Mouse (Mus musculus) neural tube, embryonic 14.5 days (tissue): ENCODE results near the gene Ncapd3. TPM values are rescaled to one million over a fixed set of nuclear protein-coding genes. Genes with fewer than 3 reads are reported as not detected.
A peak's percentile ranks its signal among the peaks of the same experiment; 100 is the strongest.

Experiments
- ATAC-seq: fragments of 200-750 bp; cut with Nextera tagmentation; 2 replicates; pipeline ENCODE4 v1.8.0; 2017; ENCODE audit warnings: low read depth, mild to moderate bottlenecking, moderate TSS enrichment, moderate library complexity
- H3K27ac ChIP-seq: fragments of 300-500 bp; sonication (generic); 2 replicates; pipeline ENCODE4 v1.5.1; 2014; ENCODE audit warnings: low read depth, mild to moderate bottlenecking, control low read depth, low read length, moderate library complexity, mixed read lengths
- H3K27me3 ChIP-seq: fragments of 300-500 bp; sonication (generic); 2 replicates; pipeline ENCODE4 v1.6.1; 2014; ENCODE audit warnings: low read length; ENCODE audit not compliant: control insufficient read depth, insufficient read depth
- H3K36me3 ChIP-seq: fragments of 300-500 bp; sonication (generic); 2 replicates; pipeline ENCODE4 v1.6.1; 2014; ENCODE audit warnings: low read length, mixed read lengths; ENCODE audit not compliant: control insufficient read depth, insufficient read depth
- H3K4me1 ChIP-seq: fragments of 300-500 bp; sonication (generic); 2 replicates; pipeline ENCODE4 v1.6.1; 2014; ENCODE audit warnings: low read length; ENCODE audit not compliant: control insufficient read depth, insufficient read depth
- H3K4me2 ChIP-seq: fragments of 300-500 bp; sonication (generic); 2 replicates; pipeline ENCODE4 v1.6.1; 2014; ENCODE audit warnings: mild to moderate bottlenecking, low read depth, low read length, control low read depth
- H3K4me3 ChIP-seq: fragments of 300-500 bp; sonication (generic); 2 replicates; pipeline ENCODE4 v1.5.1; 2014; ENCODE audit warnings: low read depth, low read length, control low read depth, mixed read lengths
- H3K9ac ChIP-seq: fragments of 300-500 bp; sonication (generic); replicated peaks from 2 replicates; pipeline ENCODE4 v1.6.1; 2014; ENCODE audit warnings: low read depth, mild to moderate bottlenecking, control low read depth, low read length, mixed read lengths
- H3K9me3 ChIP-seq: fragments of 300-500 bp; sonication (generic); 2 replicates; pipeline ENCODE4 v1.6.1; 2016; ENCODE audit warnings: low read length; ENCODE audit not compliant: control insufficient read depth
- WGBS: fragments of 180-500 bp; shearing (Covaris S2); extraction: QIAGEN DNeasy Blood & Tissue Kit; methylation state at CpG from one replicate; pipeline ENCODE4 v1.1.7; 2014; 5-methylcytosine and 5-hydroxymethylcytosine counted together
- polyA plus RNA-seq: library from polyadenylated mRNA; unstranded; fragments of >200 nt; fragmentation: Nextera tagmentation; extraction: Ambion mirVana; gene quantifications from 2 replicates; pipeline ENCODE4 v1.2.1, GENCODE M21; 2014

The Ncapd3 gene
- polyA plus RNA-seq, 1 experiment from 2014 or later: 16.7 TPM

- Histone ChIP-seq H3K27me3 (no peaks in the 10 kb centered on the region), H3K4me3 (no peak overlapping the region), H3K4me1 (peaks cover 14% of the 10 kb centered on the region; the same call in 1 of the 2 replicates), H3K9me3 (no peaks in the 10 kb centered on the region), H3K27ac (no peak overlapping the region), H3K36me3 (no peaks in the 10 kb centered on the region), H3K4me2 (no peak overlapping the region), H3K9ac (no peak overlapping the region)
- ATAC-seq: no peak
- WGBS: 85% methylated on average over 2 of the region's 2 CpGs
Observed at GRCm38 (mm10) chr9:27123947-27124346, 94.0 kb downstream of the Ncapd3 start.

DNA sequence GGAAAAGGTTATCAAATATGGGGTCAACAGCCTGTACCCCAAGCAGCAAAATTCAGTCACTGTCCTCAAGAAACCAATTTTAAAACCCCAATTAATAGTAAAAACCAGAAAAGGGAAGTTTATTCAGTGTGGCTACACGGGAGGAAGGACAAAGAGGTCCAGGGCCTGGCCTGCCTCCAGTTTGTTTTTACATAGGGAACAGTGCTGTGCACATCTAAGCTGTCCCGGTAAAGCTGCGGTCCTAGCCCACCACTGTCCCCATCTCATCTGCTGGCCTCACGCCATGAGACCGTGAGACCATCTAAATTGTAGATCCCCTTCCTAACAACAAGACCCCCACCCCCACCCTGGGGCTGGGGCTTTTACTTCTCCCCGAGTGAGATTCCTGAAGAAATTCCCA lies 95.5 kb downstream of the Ncapd3 start:
- H3K27ac ChIP-seq: no peak overlapping the region
- WGBS: 41% methylated on average over 6 of the region's 6 CpGs

GRCm38 (mm10) chr9:27126543-27126942 lies 96.6 kb downstream of the Ncapd3 start:
- no peak for ATAC-seq

More for the DNA sequence above, 95.5 kb downstream of the Ncapd3 start:
- Histone ChIP-seq H3K9ac (no peak overlapping the region), H3K9me3 (no peaks in the 10 kb centered on the region), H3K4me3 (no peak overlapping the region), H3K36me3 (no peaks in the 10 kb centered on the region), H3K27me3 (no peaks in the 10 kb centered on the region), H3K4me1 (peaks cover 14% of the 10 kb centered on the region; the same call in 1 of the 2 replicates), H3K4me2 (no peak overlapping the region)
- ATAC-seq: peak; percentile 21; the same call in 1 of the 2 replicates

GRCm38 (mm10) chr9:27128629-27129028 lies 98.7 kb downstream of the Ncapd3 start:
- Histone ChIP-seq H3K27ac (no peak overlapping the region), H3K4me2 (no peak overlapping the region), H3K9ac (no peak overlapping the region), H3K4me1 (peaks cover 10% of the 10 kb centered on the region; the same call in 1 of the 2 replicates), H3K27me3 (no peaks in the 10 kb centered on the region), H3K9me3 (no peaks in the 10 kb centered on the region), H3K4me3 (no peak overlapping the region), H3K36me3 (no peaks in the 10 kb centered on the region)
- WGBS: 68% methylated on average over 4 of the region's 4 CpGs
- no peak for ATAC-seq

More at GRCm38 (mm10) chr9:27126543-27126942, 96.6 kb downstream of the Ncapd3 start:
- Histone ChIP-seq H3K9me3 (no peaks in the 10 kb centered on the region), H3K27ac (no peak overlapping the region), H3K4me1 (peaks cover 14% of the 10 kb centered on the region; the same call in 1 of the 2 replicates), H3K36me3 (no peaks in the 10 kb centered on the region), H3K27me3 (no peaks in the 10 kb centered on the region), H3K4me2 (no peak overlapping the region), H3K9ac (no peak overlapping the region), H3K4me3 (no peak overlapping the region)
- WGBS: 90% methylated on average over 6 of the region's 6 CpGs

DNA sequence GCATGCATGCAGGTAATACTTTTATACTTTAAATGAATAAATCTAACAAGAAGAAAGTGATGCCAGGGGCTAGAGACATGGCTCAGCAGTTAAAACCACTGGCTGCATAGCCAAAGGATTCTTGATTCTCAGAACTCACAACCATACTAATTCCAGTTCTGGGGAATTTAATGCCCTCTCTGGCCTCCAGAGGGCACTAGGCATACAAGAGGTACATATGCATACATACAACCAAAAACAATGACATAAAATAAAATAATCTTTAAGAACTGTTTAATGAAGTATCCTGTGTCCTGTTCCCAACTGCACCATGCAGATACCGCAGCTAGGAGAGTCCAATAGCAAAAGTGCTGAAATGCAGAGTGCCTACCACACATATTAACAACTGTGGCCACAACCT lies 104.4 kb downstream of the Ncapd3 start:
- no peaks in the 10 kb centered on the region for H3K27me3 ChIP-seq
- H3K27ac ChIP-seq: no peak overlapping the region
- H3K36me3 ChIP-seq: no peaks in the 10 kb centered on the region
- H3K9me3 ChIP-seq: no peaks in the 10 kb centered on the region
- no peaks in the 10 kb centered on the region for H3K4me1 ChIP-seq
- no peak overlapping the region for H3K4me3 ChIP-seq
- peak; percentile 17; the same call in 1 of the 2 replicates for ATAC-seq
- H3K4me2 ChIP-seq: no peak overlapping the region
- no peak overlapping the region for H3K9ac ChIP-seq
- WGBS: 90% methylated on average over 1 of the region's 1 CpGs

DNA sequence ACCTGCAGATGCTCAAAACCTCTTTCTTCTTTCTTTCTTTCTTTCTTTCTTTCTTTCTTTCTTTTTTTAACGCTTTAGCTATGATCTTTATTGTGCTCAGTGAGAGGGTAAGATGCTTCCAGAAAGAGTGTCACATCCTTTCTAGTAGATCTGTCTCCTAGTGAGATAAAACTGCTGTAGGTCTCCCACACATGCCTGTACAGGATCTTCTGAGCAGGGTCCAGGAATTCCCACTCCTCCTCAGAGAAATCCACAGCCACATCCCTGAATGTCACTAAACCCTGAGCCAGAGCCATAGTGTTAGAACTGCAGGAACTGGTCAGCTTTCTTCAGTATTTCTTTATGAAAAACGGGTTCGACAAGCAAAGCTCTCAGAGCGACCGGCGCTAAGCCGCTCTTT lies 105.4 kb downstream of the Ncapd3 start:
- no peaks in the 10 kb centered on the region for H3K36me3 ChIP-seq
- H3K4me1 ChIP-seq: no peaks in the 10 kb centered on the region
- H3K27ac ChIP-seq: no peak overlapping the region
- H3K27me3 ChIP-seq: no peaks in the 10 kb centered on the region
- H3K9me3 ChIP-seq: no peaks in the 10 kb centered on the region
- 96% methylated on average over 7 of the region's 7 CpGs for WGBS
- ATAC-seq: no peak
- H3K9ac ChIP-seq: no peak overlapping the region
- no peak overlapping the region for H3K4me2 ChIP-seq
- no peak overlapping the region for H3K4me3 ChIP-seq

DNA sequence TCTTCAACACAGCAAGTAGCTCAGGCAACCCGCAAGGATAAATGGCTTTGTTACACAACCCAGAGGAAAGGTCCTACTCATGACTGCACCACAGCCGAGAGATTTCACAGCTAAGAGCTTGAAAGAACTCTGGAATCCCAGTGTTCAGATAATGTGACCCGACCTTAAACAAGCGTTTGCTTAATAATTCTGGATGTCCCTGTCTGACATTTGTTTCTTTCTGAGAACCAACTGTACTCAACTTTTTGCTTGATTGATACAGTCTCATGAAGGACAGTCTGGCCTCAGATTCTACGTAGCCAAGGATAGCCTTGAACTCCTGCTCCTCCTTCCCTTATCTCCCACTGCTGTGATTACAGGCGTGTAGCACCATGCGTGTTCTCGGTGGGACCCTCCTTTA lies 106.7 kb downstream of the Ncapd3 start:
- Histone ChIP-seq H3K9me3 (no peaks in the 10 kb centered on the region), H3K4me1 (no peaks in the 10 kb centered on the region), H3K4me3 (no peak overlapping the region), H3K36me3 (no peaks in the 10 kb centered on the region), H3K4me2 (no peak overlapping the region), H3K9ac (no peak overlapping the region), H3K27me3 (no peaks in the 10 kb centered on the region), H3K27ac (no peak overlapping the region)
- ATAC-seq: no peak
- WGBS: 91% methylated on average over 8 of the region's 8 CpGs

DNA sequence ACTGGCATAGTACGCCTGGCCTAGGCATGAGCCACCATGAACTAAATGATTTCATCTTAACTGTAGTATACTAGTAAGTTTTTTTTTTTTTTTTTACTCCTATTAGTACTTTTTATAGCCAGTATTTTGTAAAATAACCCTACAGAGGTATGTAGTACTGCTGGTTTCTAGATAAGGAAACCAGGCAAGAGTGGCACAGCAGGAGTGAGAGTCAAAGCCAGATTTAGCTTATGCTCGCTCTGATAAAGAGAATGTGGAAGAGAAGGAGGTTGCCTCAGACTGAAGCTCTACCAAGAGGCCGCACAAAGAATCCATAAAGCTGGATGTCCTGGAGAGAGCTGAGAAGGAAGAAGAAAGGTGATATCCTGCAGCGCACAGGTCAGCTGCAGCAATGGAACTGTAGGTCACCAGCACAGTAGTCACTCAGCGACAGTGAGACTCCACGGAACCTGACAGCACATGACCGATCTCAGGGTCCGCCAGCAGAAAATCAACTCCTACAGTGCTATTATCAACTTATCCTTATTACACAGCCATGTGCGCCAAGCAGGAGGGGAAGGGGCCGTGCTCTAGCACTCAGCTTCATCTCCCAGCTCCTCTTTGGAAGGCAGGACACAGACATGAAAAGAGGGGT lies 110.6 kb downstream of the Ncapd3 start:
- Histone ChIP-seq H3K9ac (no peak overlapping the region), H3K27ac (no peak overlapping the region), H3K4me1 (no peaks in the 10 kb centered on the region), H3K36me3 (no peaks in the 10 kb centered on the region; the same call in 1 of the 2 replicates), H3K27me3 (no peaks in the 10 kb centered on the region), H3K4me2 (no peak overlapping the region), H3K9me3 (no peaks in the 10 kb centered on the region), H3K4me3 (no peak overlapping the region)
- WGBS: 98% methylated on average over 10 of the region's 10 CpGs
- ATAC-seq: no peak

- peaks cover 11% of the 10 kb centered on the region for H3K4me1 ChIP-seq
- no peak overlapping the region for H3K4me2 ChIP-seq
- no peaks in the 10 kb centered on the region; the same call in 1 of the 2 replicates for H3K36me3 ChIP-seq
- WGBS: 79% methylated on average over 4 of the region's 4 CpGs
- H3K9ac ChIP-seq: no peak overlapping the region
- no peak overlapping the region for H3K27ac ChIP-seq
- ATAC-seq: no peak
- no peaks in the 10 kb centered on the region for H3K9me3 ChIP-seq
- H3K4me3 ChIP-seq: no peak overlapping the region
- no peaks in the 10 kb centered on the region for H3K27me3 ChIP-seq
Observed at GRCm38 (mm10) chr9:27144271-27144840, 114.4 kb downstream of the Ncapd3 start.
